Mouse (Mus musculus) heart, postnatal 36 days (tissue): ENCODE data around the gene Ubash3b. TPM values are rescaled to one million over a fixed set of nuclear protein-coding genes. Genes with fewer than 3 reads are reported as not detected.

Experiments used
- DNase-seq, 2 experiments: peaks; one replicate each; pipeline ENCODE4 v3.0.0; 2021 to 2022
- intact Hi-C: fragments of 180-260 bp; cut with DNase I; formaldehyde crosslinking; loops from one replicate; pipeline ENCODE4 v1.15.1; 2025
- total RNA-seq, 2 experiments: library from RNA; stranded (reverse); gene quantifications; 2 replicates each; pipeline ENCODE4 v1.2.3; 2021

The Ubash3b gene
- total RNA-seq, 2 experiments from 2014 or later = 0.72 to 0.81 TPM

DNA sequence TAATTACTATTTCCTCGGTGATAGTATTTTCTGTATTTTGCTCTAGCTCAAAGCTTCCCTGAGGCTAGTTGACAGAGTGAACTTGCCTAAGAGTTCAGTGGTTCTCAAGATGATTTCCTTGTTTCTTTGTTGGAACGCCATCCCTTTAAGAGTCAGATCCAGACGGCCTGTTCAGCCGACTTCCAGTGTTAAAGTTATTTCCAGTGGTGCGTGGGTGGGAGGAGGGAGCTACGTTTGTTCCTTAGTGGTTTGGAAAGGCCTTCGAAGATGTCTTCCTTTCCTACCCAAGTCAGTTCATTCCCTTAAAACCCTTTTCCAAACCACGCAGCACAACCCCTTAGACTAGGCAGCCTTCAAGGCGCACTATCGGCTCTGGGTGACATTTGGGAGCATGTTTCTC, 58.9 kb downstream of the Ubash3b start:
- intact Hi-C loops = no loop called here
- DNase-seq = no peak

- DNase-seq = no peak
- intact Hi-C loops = no loop called here
Measured at GRCm38 (mm10) chr9:41099897-41100296, 61.6 kb downstream of the Ubash3b start.

GRCm38 (mm10) chr9:41099067-41099466, 62.4 kb downstream of the Ubash3b start:
- no peak for DNase-seq
- intact Hi-C loops = no loop called here

- DNase-seq = no peak
- intact Hi-C loops = no loop called here
Measured at GRCm38 (mm10) chr9:41098065-41098464, 63.4 kb downstream of the Ubash3b start.

- no peak for DNase-seq
- intact Hi-C loops = no loop called here
Measured at GRCm38 (mm10) chr9:41091993-41092392, 69.5 kb downstream of the Ubash3b start.

- intact Hi-C loops = no loop called here
- DNase-seq = no peak
Measured at GRCm38 (mm10) chr9:41091187-41091586, 70.3 kb downstream of the Ubash3b start.

- intact Hi-C loops = no loop called here
- no peak for DNase-seq
Measured at GRCm38 (mm10) chr9:41087831-41088383, 73.6 kb downstream of the Ubash3b start.

DNA sequence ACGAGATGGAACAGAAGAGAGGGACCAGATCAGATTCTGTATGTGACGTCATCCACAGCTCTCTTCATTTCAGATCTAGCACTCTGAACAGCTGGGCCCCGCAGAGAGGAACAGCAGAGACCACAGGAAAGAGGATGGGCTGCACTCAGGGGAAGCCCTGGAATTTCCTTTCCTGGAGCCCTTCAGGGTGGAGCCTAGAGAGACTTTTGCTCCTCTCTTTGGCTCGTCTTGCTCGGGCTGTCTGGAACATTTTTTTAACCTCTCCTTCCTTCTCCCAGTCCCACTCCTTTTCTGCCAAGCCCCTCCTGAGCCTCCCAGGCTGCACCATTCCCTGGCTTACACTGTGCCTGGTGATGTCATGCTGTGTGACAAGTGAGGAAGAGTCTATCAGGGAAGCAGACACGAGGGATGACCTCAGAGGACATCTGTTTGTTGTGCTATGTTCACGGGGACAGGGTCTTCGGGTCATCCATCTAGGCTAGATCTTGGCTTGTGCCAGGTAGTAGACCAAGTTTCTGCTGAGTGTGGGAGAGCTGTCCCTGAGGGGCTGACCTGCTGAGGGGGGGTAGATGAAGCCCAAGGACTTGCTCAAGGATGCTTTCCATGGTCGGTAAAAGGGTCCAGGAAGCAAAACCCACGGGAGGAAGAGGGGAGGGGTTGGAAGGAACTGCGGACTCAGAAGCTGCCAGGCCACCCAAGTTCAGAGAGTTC, 77.2 kb downstream of the Ubash3b start:
- DNase-seq = peak; percentile 36 to 56
- intact Hi-C loops = no loop called here

DNA sequence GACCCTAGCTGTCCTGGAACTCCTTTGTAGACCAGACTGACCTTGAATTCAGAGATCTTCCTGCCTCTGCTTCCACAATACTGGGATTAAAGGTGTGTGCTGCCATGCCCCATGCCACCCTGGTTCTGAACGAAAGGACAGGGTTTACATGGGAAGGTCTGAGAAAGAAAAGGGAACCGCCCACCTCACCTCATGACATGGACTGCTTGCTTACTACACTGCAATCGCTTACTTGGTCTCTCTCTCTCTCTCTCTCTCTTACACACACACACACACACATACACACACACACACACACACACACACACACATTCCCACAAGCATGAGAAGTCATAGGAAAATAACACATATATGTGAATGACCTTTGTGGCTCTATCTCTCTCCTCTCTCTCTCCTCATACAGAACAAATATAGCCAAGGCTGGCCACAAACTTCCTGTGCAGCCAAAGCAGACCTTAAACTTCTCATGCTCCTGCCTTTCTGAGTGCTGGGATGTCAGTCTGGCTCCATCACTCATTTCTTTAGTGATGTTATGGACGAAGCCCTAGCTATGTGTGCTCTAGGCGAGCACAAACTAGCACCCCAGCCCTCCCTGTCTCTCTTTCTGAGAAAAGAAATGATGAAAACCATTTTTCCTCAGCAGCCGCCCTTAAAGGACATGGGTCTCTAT, 78.0 kb downstream of the Ubash3b start:
- intact Hi-C loops = no loop called here
- DNase-seq = no peak

GRCm38 (mm10) chr9:41082891-41083290, 78.6 kb downstream of the Ubash3b start:
- intact Hi-C loops = no loop called here
- no peak for DNase-seq

DNA sequence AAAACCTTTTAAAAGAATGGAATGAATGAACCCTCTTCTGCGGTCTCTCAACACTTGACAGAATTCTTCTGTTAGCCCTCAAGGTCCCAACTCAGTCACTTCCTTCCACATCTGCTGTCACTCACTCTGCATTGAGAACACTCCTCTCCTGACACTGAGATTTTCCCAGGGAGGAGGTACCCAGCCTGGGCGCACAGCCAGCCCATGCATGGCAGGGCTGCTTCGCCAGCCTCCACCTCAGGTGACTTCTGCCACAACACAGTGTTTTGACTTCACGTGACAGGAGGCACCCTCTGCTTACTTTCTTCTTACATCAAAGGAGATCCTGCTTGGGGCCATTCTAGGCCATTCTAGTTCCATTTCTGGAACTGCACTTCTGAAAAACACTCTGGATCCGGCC, 80.6 kb downstream of the Ubash3b start:
- intact Hi-C loops = no loop called here
- DNase-seq = peak in 1 of 2 experiments; percentile 23

- no peak for DNase-seq
- intact Hi-C loops = no loop called here
Measured at GRCm38 (mm10) chr9:41079428-41080155, 81.9 kb downstream of the Ubash3b start.

DNA sequence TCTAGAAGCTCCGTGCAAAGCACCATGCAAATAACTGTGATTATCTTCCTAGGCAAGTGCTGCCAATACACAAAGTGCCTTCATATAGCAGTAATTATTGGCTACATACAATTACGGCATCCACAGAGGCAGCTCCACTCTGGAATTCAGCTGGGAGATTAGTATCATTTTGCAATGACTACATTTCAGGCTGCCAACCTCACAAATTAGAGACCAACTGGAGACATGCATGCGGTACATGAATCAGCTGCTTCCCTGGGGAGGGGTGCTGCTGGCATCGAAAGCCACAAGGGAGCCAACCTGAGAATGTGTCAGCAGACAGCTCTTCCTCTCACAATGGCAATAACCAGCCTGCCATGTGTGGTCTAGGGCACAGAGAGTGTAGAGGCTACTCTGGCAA, 83.3 kb downstream of the Ubash3b start:
- intact Hi-C loops = no loop called here
- DNase-seq = no peak

DNA sequence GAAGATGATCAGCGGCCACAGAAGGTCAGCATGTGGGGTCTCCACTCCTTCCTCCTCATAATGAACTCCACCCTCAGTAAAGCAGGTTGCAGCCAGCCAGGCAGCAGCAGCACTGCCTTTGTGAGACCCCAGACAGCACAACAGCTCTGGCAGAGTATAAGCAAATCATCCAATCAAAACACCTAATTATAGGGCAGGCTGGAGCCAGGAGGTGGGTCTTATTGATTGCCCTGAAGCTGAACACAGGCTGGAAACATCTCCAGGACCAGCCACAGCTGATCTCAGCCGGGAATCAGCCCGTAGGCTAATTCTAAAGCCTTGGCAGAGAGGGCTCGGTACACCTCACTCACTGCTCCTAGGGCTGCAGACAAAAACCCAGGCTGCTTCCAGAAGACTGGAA, 85.3 kb downstream of the Ubash3b start:
- intact Hi-C loops = no loop called here
- no peak for DNase-seq

GRCm38 (mm10) chr9:41075528-41075927, 86.0 kb downstream of the Ubash3b start:
- no peak for DNase-seq
- intact Hi-C loops = no loop called here

DNA sequence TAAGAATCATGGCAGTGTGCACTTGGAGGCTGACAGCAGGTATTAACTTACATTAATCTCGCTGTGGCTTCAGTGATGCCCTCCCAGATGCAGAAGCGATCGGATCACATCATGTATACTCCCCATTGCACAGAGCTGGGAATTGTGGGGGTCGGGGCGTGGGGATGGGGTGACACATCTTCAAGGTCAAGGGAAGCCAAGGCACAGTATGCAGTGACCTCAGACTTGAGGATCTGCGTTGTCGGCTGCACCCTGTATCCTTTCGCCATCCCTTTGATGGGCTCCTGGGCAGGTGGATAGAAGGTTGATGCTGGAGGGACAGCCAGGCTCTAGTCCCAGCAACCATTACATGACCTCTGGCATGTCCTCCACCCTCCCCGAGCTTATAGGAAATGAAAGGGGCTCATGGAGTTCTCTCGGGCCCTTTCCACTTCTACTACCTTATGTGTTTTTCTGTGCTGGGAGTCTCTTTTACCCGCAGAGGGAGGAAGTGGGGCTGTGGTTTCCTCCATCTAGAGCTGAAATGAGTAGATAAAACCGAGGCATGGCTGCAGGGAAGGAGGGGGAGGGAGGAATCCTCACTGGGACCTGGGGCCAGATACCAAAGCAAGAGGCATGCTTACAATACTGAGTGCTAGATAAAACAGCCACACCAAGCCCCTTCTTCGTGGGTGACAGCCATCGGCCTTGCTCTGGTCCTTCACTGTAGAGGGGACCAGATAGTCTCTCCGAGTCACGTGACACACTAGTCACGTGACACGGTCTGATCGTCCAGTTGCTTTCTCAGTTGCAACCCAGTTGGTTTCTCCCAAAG, 88.1 kb downstream of the Ubash3b start:
- DNase-seq = no peak
- intact Hi-C loops = no loop called here

DNA sequence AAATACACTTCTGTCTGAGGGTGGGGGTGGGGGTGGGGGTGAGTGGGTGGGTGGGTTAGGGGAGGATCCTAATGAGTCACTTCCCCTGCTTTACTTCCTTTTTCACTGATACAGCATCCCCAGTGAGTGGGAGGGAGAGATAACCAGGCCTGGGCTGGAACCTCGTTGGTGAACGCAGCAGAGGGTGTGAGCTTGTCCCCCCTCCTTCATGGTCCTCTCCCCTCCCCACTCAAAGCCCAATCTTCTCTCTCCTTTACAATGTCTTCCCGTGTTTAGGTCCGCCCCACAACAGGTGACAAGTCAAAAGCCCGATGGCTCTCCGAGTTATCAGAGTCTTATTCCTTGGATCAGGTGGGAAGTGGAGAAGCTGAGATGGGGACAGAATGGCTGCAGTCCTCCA, 88.7 kb downstream of the Ubash3b start:
- intact Hi-C loops = no loop called here
- no peak for DNase-seq

DNA sequence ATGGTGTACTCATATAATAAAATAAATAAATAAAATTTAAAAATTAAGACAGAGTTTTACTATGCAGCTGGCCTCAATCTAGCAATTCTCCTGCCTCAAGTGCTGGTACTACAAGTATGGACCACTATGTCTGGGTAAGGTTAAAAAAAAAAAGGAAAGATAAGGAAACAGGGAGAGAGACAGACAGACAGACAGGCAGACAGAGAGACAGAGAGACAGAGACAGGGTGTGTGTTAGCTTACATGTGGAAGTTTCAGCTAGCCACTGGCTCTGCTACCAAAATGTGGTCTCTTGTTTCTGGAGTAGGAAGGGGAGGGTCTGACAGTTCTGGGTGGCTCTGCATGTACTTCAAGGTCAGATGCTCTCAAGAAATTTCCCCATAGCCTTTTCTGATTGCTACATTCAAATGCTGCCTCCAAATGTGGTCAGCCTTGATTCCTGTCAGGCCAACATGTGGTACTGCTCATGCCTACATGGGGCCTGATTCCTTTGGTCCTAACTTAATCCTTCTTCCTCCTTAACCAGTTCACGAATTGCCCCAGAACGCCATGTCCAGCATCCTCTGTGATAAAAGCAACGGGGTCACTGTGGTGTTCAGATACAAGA, 89.5 kb downstream of the Ubash3b start:
- intact Hi-C loops = no loop called here
- DNase-seq = no peak

- intact Hi-C loops = no loop called here
- peak in 1 of 2 experiments; percentile 31 for DNase-seq
Measured at GRCm38 (mm10) chr9:41070761-41071181, 90.7 kb downstream of the Ubash3b start.

DNA sequence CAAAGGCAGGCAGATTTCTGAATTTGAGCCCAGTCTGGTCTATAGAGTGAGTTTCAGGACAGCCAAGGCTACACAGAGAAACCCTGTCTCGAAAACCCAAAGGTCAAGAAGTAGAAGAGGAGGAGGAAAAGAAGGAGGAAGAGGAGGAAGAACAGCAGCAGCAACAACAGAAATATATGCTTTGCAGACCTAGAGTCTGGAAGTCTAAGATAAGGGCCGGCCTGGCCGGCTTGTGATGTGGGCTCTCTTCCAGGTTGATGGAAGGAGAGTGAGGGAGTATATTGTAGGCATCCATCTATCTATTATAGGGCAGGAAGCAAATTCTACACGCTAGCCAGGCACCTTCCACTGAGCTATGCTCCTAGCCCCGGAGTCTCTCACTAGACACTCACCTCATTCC, 92.0 kb downstream of the Ubash3b start:
- intact Hi-C loops = no loop called here
- DNase-seq = no peak
